Mouse (Mus musculus) cortical plate, adult 2 months (tissue): Measurements from ENCODE around the gene Car5b.

ENCODE experiments used
- CTCF ChIP-seq: fragments of 200-500 bp; IDR thresholded peaks from 2 replicates; pipeline ENCODE4 v1.5.1; 2011; ENCODE audit warnings: mild to moderate bottlenecking, control low read depth, low read length; ENCODE audit not compliant: insufficient read depth; ENCODE audit errors: extremely low read depth
- POLR2A ChIP-seq: fragments of 200-500 bp; IDR thresholded peaks from 2 replicates; pipeline ENCODE4 v1.6.1; 2011; ENCODE audit warnings: mild to moderate bottlenecking, low read length, control low read depth; ENCODE audit not compliant: insufficient read depth; ENCODE audit errors: extremely low read depth

GRCm38 (mm10) chrX:163987718-163988374, 40.0 kb downstream of the Car5b start:
- no peak for TF ChIP-seq CTCF
- no peak for TF ChIP-seq POLR2A
